Mouse (Mus musculus) regulatory T cell (primary cell): ENCODE results near the gene Trim11.

Experiments
- in situ Hi-C: fragments of 300-600 bp; cut with MboI, MseI; formaldehyde crosslinking; loops from one replicate; pipeline ENCODE4 v1.15.1; 2025; ENCODE audit warnings: high pct_unique_total_duplicates

Gene Trim11

GRCm38 (mm10) chr11:58980381-58980990 is 2.6 kb downstream of the Trim11 start:
- in situ Hi-C loops: no loop called here

DNA sequence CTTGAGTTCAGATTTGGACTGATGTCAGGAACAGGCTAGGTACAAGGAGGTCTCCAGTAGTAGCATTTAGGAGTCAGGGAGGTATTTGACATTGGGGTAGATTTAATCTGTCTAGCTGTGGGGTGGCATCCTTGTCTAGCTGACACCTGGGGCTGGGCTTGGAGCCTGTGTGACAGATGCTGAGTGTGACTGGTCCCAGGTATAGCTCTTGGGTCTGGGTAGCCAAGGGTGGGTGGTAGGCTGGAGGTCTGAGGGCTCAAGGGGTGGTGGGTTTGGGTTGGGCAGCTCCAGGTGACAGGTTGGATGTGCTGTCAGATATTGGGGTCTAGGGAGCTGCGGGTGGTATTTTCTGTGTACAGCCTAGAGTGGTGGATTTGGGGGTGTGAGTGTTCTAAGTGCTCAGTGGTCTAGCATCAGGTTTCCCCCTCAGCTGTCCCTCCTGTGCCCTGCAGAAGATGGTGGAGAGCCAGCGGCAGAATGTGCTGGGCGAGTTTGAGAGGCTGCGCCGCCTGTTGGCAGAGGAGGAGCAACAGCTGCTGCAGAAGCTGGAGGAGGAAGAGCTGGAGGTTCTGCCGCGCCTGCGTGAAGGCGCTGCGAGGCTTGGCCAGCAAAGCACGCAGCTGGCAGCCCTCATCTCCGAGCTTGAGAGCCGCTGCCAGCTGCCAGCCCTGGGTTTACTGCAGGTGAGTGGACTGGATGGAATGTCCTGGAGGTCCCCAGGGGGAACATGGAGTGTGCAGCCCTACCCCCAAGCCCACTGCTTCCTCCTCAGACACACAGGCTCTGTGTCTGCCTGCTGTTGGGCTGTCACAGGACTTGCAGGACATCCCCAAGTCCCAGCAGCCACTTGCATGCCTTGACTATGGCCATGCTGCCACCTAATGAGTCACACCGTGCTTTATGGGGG is 3.9 kb downstream of the Trim11 start:
- in situ Hi-C loops: no loop called here

GRCm38 (mm10) chr11:58982471-58983097 is 4.7 kb downstream of the Trim11 start:
- in situ Hi-C loops: no loop called here

GRCm38 (mm10) chr11:58983691-58984341 is 5.9 kb downstream of the Trim11 start:
- in situ Hi-C loops: no loop called here

DNA sequence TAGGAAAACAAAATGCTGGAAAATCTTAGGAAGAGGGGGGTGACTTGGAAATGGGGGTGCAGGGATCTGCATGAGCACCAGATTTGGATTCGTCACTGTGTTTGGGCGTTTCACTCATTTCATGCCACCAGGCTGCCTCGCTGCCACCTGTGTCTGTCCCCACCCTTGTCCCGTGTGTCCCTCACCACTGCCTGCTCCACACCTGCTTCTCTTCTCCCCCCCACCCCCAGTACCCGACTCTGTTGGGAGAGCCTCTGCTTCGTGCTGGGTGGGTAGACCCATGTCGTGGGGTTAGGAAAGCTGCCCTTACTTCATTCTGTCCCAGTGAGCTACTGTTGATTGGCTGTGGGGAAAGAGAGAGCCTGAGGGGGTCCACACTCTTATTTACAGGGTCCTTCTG is 6.8 kb downstream of the Trim11 start:
- in situ Hi-C loops: no loop called here

DNA sequence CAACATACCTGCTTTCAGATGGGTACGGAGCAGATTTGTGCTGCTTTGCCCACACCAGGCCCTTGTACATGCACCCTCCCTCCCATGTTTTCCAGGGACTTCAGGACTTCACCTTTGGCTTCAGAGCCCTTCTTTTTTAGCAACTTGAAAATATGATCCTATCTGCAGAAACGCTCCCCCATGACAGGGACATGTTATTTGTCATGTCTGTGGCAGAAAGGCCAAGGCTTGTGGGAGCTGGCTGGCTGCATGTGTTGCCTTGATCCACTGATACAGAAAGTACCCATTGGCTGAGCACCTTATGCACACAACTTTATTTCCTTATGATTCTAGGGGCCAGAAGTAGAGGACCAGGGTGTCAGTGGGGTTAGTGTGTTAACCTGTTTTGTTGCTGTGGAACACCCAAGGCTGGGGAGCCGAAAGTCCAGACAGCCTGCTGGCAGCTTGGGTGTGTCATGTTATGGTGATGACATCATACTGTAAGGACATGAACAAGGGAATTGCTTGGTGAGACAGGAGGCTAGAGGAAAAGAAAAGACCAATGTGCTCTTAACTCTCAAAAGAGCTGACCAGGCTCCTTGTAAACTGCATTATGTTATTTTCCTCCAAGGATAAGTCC is 7.5 kb downstream of the Trim11 start:
- in situ Hi-C loops: no loop called here

- in situ Hi-C loops: no loop called here
Measured at GRCm38 (mm10) chr11:58989166-58989565, 11.3 kb downstream of the Trim11 start.

DNA sequence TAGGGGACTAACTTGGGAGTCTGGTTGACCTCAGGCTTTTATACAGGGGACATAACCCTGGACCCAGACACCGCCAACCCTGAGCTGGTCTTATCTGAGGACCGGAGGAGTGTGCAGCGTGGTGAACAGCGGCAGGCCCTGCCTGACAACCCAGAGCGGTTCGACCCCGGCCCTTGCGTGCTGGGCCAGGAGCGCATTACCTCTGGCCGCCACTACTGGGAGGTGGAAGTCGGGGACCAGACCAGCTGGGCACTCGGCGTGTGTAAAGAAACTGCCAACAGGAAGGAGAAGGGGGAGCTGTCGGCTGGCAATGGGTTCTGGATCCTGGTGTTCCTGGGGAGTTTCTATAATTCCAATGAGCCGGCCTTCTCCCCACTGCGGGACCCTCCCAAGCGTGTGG is 12.2 kb downstream of the Trim11 start:
- in situ Hi-C loops: no loop called here

GRCm38 (mm10) chr11:58990794-58991193 is 12.9 kb downstream of the Trim11 start:
- in situ Hi-C loops: no loop called here

DNA sequence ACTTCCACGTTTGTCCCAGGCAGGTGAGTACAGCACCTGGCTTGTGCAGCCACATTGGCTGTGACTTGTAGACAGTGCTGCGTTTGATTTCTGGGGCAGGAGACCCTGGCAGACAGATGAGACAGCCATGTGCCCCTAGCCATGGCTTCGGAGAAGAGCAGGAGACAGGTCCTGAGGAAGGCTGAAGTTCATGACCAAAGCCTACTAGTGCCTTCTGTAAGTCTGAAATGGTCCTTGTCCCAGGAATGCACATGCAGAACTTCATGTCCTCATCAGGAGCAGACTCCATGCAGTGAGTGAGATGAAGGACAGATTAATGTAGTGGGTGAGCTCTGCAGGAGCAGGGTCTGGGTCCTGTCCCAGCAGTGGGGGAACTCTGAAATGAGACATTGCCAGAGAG is 14.0 kb downstream of the Trim11 start:
- in situ Hi-C loops: no loop called here

DNA sequence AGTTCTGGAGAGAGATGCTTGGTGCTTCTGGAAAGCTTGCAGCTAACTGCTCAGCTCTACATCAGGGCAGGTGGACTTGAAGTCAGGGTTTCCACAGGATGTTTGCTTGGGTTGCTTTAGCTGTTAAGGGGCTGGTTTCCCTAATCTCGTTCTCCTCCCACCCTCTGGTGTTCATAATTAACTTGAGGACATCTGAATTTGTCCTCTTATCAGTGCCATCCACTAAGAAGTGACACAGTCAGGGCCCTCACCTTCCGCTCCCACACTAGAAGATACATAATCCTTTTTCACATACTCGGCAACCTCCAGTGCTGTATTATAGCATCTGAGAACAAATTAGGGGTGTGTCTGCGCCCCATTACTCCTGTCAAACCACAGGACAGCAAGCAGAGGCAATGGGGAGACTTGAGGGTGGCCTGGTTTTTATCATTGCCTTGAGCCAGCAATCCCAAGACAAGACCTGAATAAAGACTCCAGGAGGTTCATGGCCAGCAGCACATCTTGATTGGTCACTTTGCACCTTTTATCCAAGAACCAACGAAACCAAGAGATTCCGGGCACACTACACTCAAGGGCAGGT is 15.3 kb downstream of the Trim11 start:
- in situ Hi-C loops: no loop called here

DNA sequence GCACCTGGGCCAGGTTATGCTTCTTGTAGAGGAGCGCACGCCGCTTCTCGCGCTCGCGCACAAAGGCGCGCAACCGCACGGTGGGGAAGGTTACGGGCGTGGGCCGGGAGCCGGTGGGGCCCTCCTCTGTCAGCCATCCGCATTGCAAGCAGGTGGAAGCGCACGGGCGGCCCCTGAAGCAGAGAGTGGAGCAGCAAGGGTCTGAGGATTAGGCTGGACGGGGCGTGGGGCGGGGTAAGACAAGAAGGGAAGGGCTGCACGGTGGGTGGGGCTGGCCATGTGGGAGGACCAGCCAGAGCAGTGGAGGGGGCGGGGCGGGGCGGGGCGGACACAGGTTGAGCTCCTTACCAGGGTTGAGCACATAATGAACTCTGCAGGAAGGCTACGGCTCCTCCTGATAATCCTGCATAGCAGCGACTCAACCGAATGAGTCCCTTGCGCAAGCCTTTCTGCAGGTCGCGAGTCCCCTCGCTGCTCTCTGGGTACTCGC is 16.5 kb downstream of the Trim11 start:
- in situ Hi-C loops: no loop called here

DNA sequence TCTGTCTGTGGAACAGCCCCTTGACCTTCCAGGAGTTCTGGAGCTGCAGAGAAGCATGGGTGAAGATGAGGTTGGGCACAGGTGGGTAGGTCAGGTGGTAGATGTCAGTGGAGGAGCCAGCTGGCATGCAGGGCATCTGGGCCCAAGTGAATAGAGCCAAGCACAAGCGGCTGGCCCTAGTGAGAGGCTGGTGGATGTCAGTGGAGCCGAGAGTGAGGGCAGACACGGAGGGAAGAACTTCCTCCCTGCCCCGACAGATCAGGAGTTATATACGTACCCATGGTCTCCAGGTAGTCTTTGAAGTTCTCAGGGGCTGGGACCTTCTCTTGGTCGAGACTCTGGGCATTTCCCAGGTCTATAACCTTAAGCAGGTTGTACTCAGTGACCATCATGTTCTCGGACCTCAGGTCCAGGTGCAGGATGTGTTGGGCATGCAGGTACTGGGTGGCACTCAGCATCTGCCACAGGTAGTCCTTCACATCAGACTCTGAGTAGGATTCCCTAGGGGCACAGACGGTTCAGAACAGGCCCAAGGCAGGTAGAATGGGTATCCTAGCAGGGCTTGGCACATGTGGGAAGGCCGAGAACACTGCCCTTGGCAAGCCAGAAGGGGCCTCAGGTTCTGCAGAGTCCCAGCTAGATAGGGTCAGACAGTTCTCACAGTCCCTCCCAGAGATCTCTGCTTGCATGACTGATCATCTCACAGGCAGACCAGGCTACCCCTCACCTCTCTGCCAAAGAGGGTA is 17.3 kb downstream of the Trim11 start:
- in situ Hi-C loops: no loop called here

- in situ Hi-C loops: no loop called here
Measured at GRCm38 (mm10) chr11:58995807-58996370, 18.0 kb downstream of the Trim11 start.

DNA sequence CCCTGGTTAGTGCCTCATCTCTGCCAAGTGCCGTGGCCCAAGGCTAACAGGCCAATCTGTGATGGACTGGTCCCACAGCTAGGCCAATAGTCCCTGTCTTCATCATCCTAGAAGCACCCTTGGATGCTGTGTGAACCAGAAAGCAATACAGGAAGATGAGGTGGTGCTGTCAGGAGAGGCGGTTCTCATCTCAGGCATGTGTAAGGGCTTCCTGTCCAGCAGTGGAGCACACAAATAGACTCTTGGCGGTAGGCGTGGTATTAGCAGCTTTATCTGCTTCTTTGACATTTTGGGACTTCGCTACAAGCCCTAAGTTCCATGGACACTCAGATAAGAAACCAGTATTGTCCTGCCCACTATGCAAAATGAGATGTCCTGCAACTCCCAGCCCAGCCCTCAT is 19.6 kb downstream of the Trim11 start:
- in situ Hi-C loops: no loop called here

DNA sequence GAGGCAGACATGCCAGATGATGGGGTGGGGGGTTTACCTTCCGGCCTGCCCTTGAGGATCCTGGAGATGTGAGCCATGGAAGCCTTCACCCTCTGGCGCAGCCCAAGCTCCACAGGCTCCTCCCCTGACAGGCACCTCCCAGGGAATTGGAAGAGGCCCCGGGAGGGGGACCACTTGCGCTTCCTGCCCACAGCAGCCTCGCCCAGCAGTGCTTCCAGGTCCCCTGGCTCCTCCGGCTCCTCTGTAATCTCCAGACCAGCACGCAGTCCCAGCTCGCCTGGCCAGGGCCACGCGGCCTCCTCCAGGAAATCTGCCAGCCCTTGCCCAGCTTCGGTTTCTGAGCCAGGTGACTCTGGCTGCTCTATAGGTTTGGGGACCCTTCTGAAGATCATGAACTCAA is 21.3 kb downstream of the Trim11 start:
- in situ Hi-C loops: no loop called here

- in situ Hi-C loops: no loop called here
Measured at GRCm38 (mm10) chr11:58999830-59000229, 21.9 kb downstream of the Trim11 start.

GRCm38 (mm10) chr11:59000635-59001034 is 22.7 kb downstream of the Trim11 start:
- in situ Hi-C loops: no loop called here

- in situ Hi-C loops: no loop called here
Measured at GRCm38 (mm10) chr11:59002327-59003079, 24.6 kb downstream of the Trim11 start.
